Mouse (Mus musculus) liver, embryonic 16.5 days (tissue): Measurements from ENCODE around the gene Topors. TPM values are rescaled to one million over a fixed set of nuclear protein-coding genes. Genes with fewer than 3 reads are reported as not detected.

Experiments used
- polyA plus RNA-seq: library from polyadenylated mRNA; unstranded; fragments of >200 nt; fragmentation: Nextera tagmentation; extraction: Ambion mirVana; gene quantifications from 2 replicates; pipeline ENCODE4 v1.2.1, GENCODE M21; 2015

Topors gene
- polyA plus RNA-seq, 1 experiment from 2014 or later = 11.2 TPM

Other genes with a start within 250 kb of the Topors start
- 51.3 and 59.9 TPM in 2 replicates for gene Aco1, start 126.8 kb downstream of the Topors start, polyA plus RNA-seq
- 5.7 and 6.0 TPM in 2 replicates for gene Ddx58, start 30.0 kb downstream of the Topors start, polyA plus RNA-seq
- gene Smim27, start 271 bp downstream of the Topors start, polyA plus RNA-seq = 13.7 and 17.4 TPM in 2 replicates
- 142 and 153 TPM in 2 replicates for gene Ndufb6, start 9.6 kb upstream of the Topors start, polyA plus RNA-seq
- gene Tmem215, start 202.3 kb upstream of the Topors start, polyA plus RNA-seq = 0.12 TPM in 1 of 2 replicates, not detected in the other